Mouse (Mus musculus) thymus, adult 2 months (tissue): ENCODE measurements around the gene Lmna.

Experiments used
- CTCF ChIP-seq: fragments of 200-500 bp; IDR thresholded peaks from 2 replicates; pipeline ENCODE4 v1.5.1; 2012; ENCODE audit warnings: mild to moderate bottlenecking, control low read depth, low read length, moderate library complexity, borderline replicate concordance; ENCODE audit not compliant: control insufficient read depth, poor library complexity, insufficient read depth; ENCODE audit errors: extremely low read depth
- POLR2A ChIP-seq: fragments of 200-500 bp; IDR thresholded peaks from 2 replicates; pipeline ENCODE4 v1.6.1; 2012; ENCODE audit warnings: mild to moderate bottlenecking, low read length, control low read depth, moderate library complexity; ENCODE audit not compliant: control insufficient read depth, poor library complexity, insufficient read depth; ENCODE audit errors: extremely low read depth

GRCm38 (mm10) chr3:88516407-88516806 lies 6.7 kb upstream of the Lmna start:
- TF ChIP-seq CTCF (no peak), POLR2A (no peak)
